In genomic region chr2:72297716-72298082, GRCm38 (mm10) we compare ENCODE assay signal across 8 mouse cellular contexts. TPM values are rescaled to one million over a fixed set of nuclear protein-coding genes. Genes with fewer than 3 reads are reported as not detected.
DNase-seq lines count a peak whose midpoint lies in the region; ATAC-seq lines count a peak whose summit lies in the region.

No protein-coding gene starts in this region.

- H3K4me1 ChIP-seq in heart, embryonic 12.5 days (replicated peaks), result peaks cover 22% of the 10 kb centered on the region
- no peaks in the 10 kb centered on the region for H3K4me1 ChIP-seq in forebrain, embryonic 11.5 days (replicated peaks; ENCODE audit: control insufficient read depth, insufficient read depth, low read length)

- peaks cover 24% of the 10 kb centered on the region for H3K36me3 ChIP-seq in heart, embryonic 12.5 days
- H3K36me3 ChIP-seq in forebrain, embryonic 11.5 days (ENCODE audit: control insufficient read depth, insufficient read depth, low read length), result no peaks in the 10 kb centered on the region

- peak; percentile 36 for DNase-seq in urinary bladder, postnatal 14 days (ENCODE audit: low spot score)
- DNase-seq in urinary bladder, postnatal 25 days (ENCODE audit: low spot score), result no peak
- DNase-seq in kidney, postnatal 4 days, result peak; percentile 60 to 75
- peak; percentile 46 for DNase-seq in yolk sac, embryonic 10.5 days (ENCODE audit: low spot score)
- DNase-seq in spleen, postnatal 36 days (ENCODE audit: low spot score in 2 of 2), result no peak
- no peak for DNase-seq in forebrain, embryonic 11.5 days (ENCODE audit: low spot score)

- H3K9ac ChIP-seq in heart, embryonic 12.5 days, result 0 out of 2 replicates have a peak overlapping the region, but pooled peaks have one; percentile 20
- no peak overlapping the region for H3K9ac ChIP-seq in forebrain, embryonic 11.5 days (ENCODE audit: low read length)

- H3K27me3 ChIP-seq in heart, embryonic 12.5 days (replicated peaks), result no peaks in the 10 kb centered on the region
- no peaks in the 10 kb centered on the region for H3K27me3 ChIP-seq in forebrain, embryonic 11.5 days (ENCODE audit: control insufficient read depth, insufficient read depth, low read length)

- 49% methylated on average over 10 of the region's 10 CpGs for WGBS in heart, embryonic 12.5 days
- 71% methylated on average over 10 of the region's 10 CpGs for WGBS in forebrain, embryonic 11.5 days

- no peaks in the 10 kb centered on the region for H3K9me3 ChIP-seq in heart, embryonic 12.5 days (replicated peaks)
- no peaks in the 10 kb centered on the region for H3K9me3 ChIP-seq in forebrain, embryonic 11.5 days (ENCODE audit: control insufficient read depth, low read length)

- H3K4me2 ChIP-seq in heart, embryonic 12.5 days, result peak overlapping the region; percentile 32
- H3K4me2 ChIP-seq in forebrain, embryonic 11.5 days (ENCODE audit: low read depth, low read length, severe bottlenecking), result no peak overlapping the region

- H3K4me3 ChIP-seq in heart, embryonic 12.5 days, result no peak overlapping the region
- no peak overlapping the region for H3K4me3 ChIP-seq in forebrain, embryonic 11.5 days (ENCODE audit: low read depth, low read length)

- H3K27ac ChIP-seq in heart, embryonic 12.5 days (ENCODE audit: poor library complexity, severe bottlenecking), result peak overlapping the region; percentile 56
- no peak overlapping the region for H3K27ac ChIP-seq in forebrain, embryonic 11.5 days (ENCODE audit: low read depth, low read length)

- ATAC-seq in heart, embryonic 12.5 days (ENCODE audit: insufficient number of reproducible peaks, low FRiP score), result no peak; the same call in 1 of the 2 replicates
- ATAC-seq in frontal cortex, adult (ENCODE audit: low TSS enrichment), result no peak
- ATAC-seq in forebrain, embryonic 11.5 days (replicated peaks; ENCODE audit: low FRiP score), result no peak

RNA-seq across cellular contexts. Expression of gene Map3k20, which starts 12.3 kb away (rescaled TPM):
- polyA plus RNA-seq in heart, embryonic 12.5 days (2016; fragmentation: Nextera tagmentation; extraction: Ambion mirVana), result 77.2 and 81.3 TPM in 2 replicates
- polyA plus RNA-seq in forebrain, embryonic 11.5 days (2014; fragmentation: Nextera tagmentation; extraction: Ambion mirVana), result 8.5 and 9.5 TPM in 2 replicates

Comparison
In these comparisons a context has a peak if more than half of its experiments do, and no peak if none do; other contexts are left out.
1. DNase-seq: peak in urinary bladder, postnatal 14 days (single experiment), kidney, postnatal 4 days (2 of 2) and yolk sac, embryonic 10.5 days (single experiment); none in urinary bladder, postnatal 25 days (single experiment), spleen, postnatal 36 days (0 of 2) and forebrain, embryonic 11.5 days (single experiment).